Mouse (Mus musculus) megakaryocyte, embryonic 14.5 days (primary cell): ENCODE results near the gene Bcl2. TPM values are rescaled to one million over a fixed set of nuclear protein-coding genes. Genes with fewer than 3 reads are reported as not detected.
A peak's percentile ranks its signal among the peaks of the same experiment; 100 is the strongest.

ENCODE experiments used
- H3K27me3 ChIP-seq: replicated peaks from 2 replicates; pipeline ENCODE3; 2012; ENCODE audit warnings: inconsistent platforms
- H3K36me3 ChIP-seq: replicated peaks from 2 replicates; pipeline ENCODE3; 2012; ENCODE audit warnings: low read length, inconsistent platforms, mixed read lengths
- H3K4me1 ChIP-seq: 2 replicates; pipeline ENCODE4 v1.6.1; 2012; ENCODE audit warnings: inconsistent platforms
- H3K4me3 ChIP-seq: replicated peaks from 2 replicates; pipeline ENCODE3; 2012; ENCODE audit warnings: moderate library complexity, mild to moderate bottlenecking, inconsistent platforms
- H3K9me3 ChIP-seq: 2 replicates; pipeline ENCODE4 v1.6.1; 2012; ENCODE audit warnings: inconsistent platforms
- FLI1 ChIP-seq: IDR thresholded peaks from 2 replicates; pipeline ENCODE4 v1.6.1; 2012; ENCODE audit warnings: low read length, inconsistent platforms, mixed read lengths
- GATA1 ChIP-seq: IDR thresholded peaks from 3 replicates; pipeline ENCODE4 v1.6.1; 2012; ENCODE audit warnings: mixed read lengths, low read length, inconsistent platforms, borderline replicate concordance
- polyA plus RNA-seq: library from polyadenylated mRNA; stranded (reverse); fragments of >175 nt; gene quantifications from 2 replicates; pipeline ENCODE4 v1.2.3, GENCODE M21; 2012; ENCODE audit warnings: low replicate concordance; ENCODE audit not compliant: insufficient read depth

The Bcl2 gene
- polyA plus RNA-seq, 1 experiment = 3.0 TPM

- Histone ChIP-seq H3K4me3 (no peak overlapping the region), H3K27me3 (peaks cover under 1% of the 10 kb centered on the region), H3K4me1 (peaks cover 52% of the 10 kb centered on the region), H3K36me3 (no peaks in the 10 kb centered on the region), H3K9me3 (no peaks in the 10 kb centered on the region)
- TF ChIP-seq GATA1 (no peak), FLI1 (no peak)
Measured at GRCm38 (mm10) chr1:106513481-106513880, 200.6 kb downstream of the Bcl2 start.

GRCm38 (mm10) chr1:106511593-106511992, 202.5 kb downstream of the Bcl2 start:
- Histone ChIP-seq H3K4me3 (peak overlapping the region; percentile 21), H3K27me3 (peaks cover 8% of the 10 kb centered on the region), H3K9me3 (no peaks in the 10 kb centered on the region), H3K36me3 (no peaks in the 10 kb centered on the region), H3K4me1 (peaks cover 41% of the 10 kb centered on the region)
- TF ChIP-seq GATA1 (no peak), FLI1 (no peak)

GRCm38 (mm10) chr1:106507556-106507955, 206.5 kb downstream of the Bcl2 start:
- peak overlapping the region; percentile 50 for H3K4me3 ChIP-seq
- H3K36me3 ChIP-seq = no peaks in the 10 kb centered on the region
- H3K27me3 ChIP-seq = peaks cover 12% of the 10 kb centered on the region
- H3K9me3 ChIP-seq = no peaks in the 10 kb centered on the region
- H3K4me1 ChIP-seq = peaks cover 13% of the 10 kb centered on the region
- TF ChIP-seq GATA1 (no peak), FLI1 (no peak)

GRCm38 (mm10) chr1:106503910-106504309, 210.2 kb downstream of the Bcl2 start:
- TF ChIP-seq GATA1 (no peak), FLI1 (no peak)
- Histone ChIP-seq H3K36me3 (no peaks in the 10 kb centered on the region), H3K4me3 (no peak overlapping the region), H3K4me1 (peaks cover 7% of the 10 kb centered on the region; the same call in 1 of the 2 replicates), H3K9me3 (no peaks in the 10 kb centered on the region), H3K27me3 (peaks cover 12% of the 10 kb centered on the region)

GRCm38 (mm10) chr1:106503407-106503806, 210.7 kb downstream of the Bcl2 start:
- H3K36me3 ChIP-seq = no peaks in the 10 kb centered on the region
- no peak overlapping the region for H3K4me3 ChIP-seq
- no peaks in the 10 kb centered on the region for H3K9me3 ChIP-seq
- peaks cover 12% of the 10 kb centered on the region for H3K27me3 ChIP-seq
- no peak for TF ChIP-seq FLI1
- TF ChIP-seq GATA1 = no peak
- H3K4me1 ChIP-seq = peaks cover 7% of the 10 kb centered on the region; the same call in 1 of the 2 replicates

- Histone ChIP-seq H3K36me3 (no peaks in the 10 kb centered on the region), H3K27me3 (no peaks in the 10 kb centered on the region), H3K4me1 (no peaks in the 10 kb centered on the region; the same call in 1 of the 2 replicates), H3K9me3 (peaks cover 6% of the 10 kb centered on the region), H3K4me3 (no peak overlapping the region)
- TF ChIP-seq FLI1 (no peak), GATA1 (no peak)
Measured at GRCm38 (mm10) chr1:106497999-106498398, 216.1 kb downstream of the Bcl2 start.

Other genes with a start within 250 kb of the Bcl2 start
- gene Kdsr, start 45.5 kb upstream of the Bcl2 start, polyA plus RNA-seq = 0.53 TPM in 1 of 2 replicates, not detected in the other
- gene Vps4b, start 82.5 kb upstream of the Bcl2 start, polyA plus RNA-seq = 10.4 and 23.8 TPM in 2 replicates
- not detected in 2 replicates for gene Serpinb5, start 146.9 kb upstream of the Bcl2 start, polyA plus RNA-seq
- gene Serpinb12, start 220.2 kb upstream of the Bcl2 start, polyA plus RNA-seq = 1.4 TPM in 1 of 2 replicates, not detected in the other